Mouse (Mus musculus): ENCODE measurements around the gene Cyp2u1. TPM values are rescaled to one million over a fixed set of nuclear protein-coding genes. Genes with fewer than 3 reads are reported as not detected.
A peak's percentile ranks its signal among the peaks of the same experiment; 100 is the strongest.
"Not testable (repeated sequence)": the region's sequence is repeated elsewhere in the genome, so short reads cannot be mapped to it uniquely, and the experiment has no call there.

The Cyp2u1 gene
- polyA plus RNA-seq, 1 experiment from 2014 or later: 2.3 TPM

DNA sequence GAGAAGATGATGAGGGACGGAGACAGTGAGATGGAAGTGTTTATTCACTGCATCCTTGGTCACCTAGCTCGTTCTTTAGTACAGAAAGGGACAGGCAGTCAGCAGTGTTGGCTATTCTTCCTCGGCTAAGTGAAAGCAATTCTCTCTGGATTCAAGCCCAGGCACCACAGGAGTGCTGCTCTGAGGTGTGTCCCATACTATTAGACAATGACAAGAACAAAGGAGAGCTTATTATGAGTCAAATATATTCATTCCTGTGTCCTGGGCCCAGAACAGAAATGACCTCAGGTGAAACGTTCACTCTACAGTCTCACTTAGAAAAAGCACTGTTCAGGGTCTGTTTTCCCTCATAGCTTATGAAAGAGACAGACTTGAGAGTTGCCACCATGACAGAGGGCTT is 36.3 kb upstream of the Cyp2u1 start:
- WGBS: 76% methylated on average over 4 of the region's 4 CpGs
- Histone ChIP-seq H3K4me1 (ENCODE audit: control insufficient read depth, insufficient read depth, low read length) (peaks cover 14% of the 10 kb centered on the region; the same call in 1 of the 2 replicates), H3K4me2 (replicated peaks; ENCODE audit: low read depth, low read length) (no peak overlapping the region), H3K9ac (replicated peaks; ENCODE audit: low read depth, low read length) (no peak overlapping the region), H3K4me3 (ENCODE audit: low read depth, low read length) (no peak overlapping the region), H3K9me3 (ENCODE audit: control insufficient read depth, low read depth, low read length) (no peaks in the 10 kb centered on the region), H3K27ac (ENCODE audit: low read length) (no peak overlapping the region), H3K36me3 (ENCODE audit: control insufficient read depth, insufficient read depth, low read length) (no peaks in the 10 kb centered on the region), H3K27me3 (ENCODE audit: control insufficient read depth, insufficient read depth, low read length) (no peaks in the 10 kb centered on the region)
- ATAC-seq (ENCODE audit: insufficient number of reproducible peaks, insufficient read depth, low FRiP score, low read depth): no peak

DNA sequence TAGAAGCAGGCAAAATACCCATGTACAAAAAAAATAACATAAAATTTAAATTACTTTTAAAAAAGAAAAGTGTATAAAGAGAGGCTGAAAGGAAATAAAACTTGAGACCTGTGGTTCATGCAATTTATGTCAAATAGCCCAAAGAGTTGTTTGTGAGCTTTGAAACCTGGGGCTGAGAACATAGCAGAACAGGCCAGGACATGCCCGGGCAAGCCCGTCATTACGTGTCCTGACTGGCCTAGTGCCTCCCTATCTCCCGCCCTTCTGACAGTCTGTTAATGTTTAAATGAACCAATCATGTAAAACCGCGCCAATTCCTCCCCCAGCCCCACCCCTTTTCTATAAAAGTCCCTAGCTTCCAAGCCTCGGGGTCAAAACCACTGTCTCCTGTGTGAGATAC is 34.7 kb upstream of the Cyp2u1 start:
- not testable (repeated sequence) for H3K27ac ChIP-seq (ENCODE audit: low read length); H3K36me3 ChIP-seq (ENCODE audit: control insufficient read depth, insufficient read depth, low read length); ATAC-seq (ENCODE audit: insufficient number of reproducible peaks, insufficient read depth, low FRiP score, low read depth); H3K27me3 ChIP-seq (ENCODE audit: control insufficient read depth, insufficient read depth, low read length); H3K4me2 ChIP-seq (replicated peaks; ENCODE audit: low read depth, low read length); H3K9ac ChIP-seq (replicated peaks; ENCODE audit: low read depth, low read length); H3K4me3 ChIP-seq (ENCODE audit: low read depth, low read length); H3K9me3 ChIP-seq (ENCODE audit: control insufficient read depth, low read depth, low read length)
- H3K4me1 ChIP-seq (ENCODE audit: control insufficient read depth, insufficient read depth, low read length): peaks cover 17% of the 10 kb centered on the region; the same call in 1 of the 2 replicates
- 96% methylated on average over 7 of the region's 7 CpGs for WGBS

DNA sequence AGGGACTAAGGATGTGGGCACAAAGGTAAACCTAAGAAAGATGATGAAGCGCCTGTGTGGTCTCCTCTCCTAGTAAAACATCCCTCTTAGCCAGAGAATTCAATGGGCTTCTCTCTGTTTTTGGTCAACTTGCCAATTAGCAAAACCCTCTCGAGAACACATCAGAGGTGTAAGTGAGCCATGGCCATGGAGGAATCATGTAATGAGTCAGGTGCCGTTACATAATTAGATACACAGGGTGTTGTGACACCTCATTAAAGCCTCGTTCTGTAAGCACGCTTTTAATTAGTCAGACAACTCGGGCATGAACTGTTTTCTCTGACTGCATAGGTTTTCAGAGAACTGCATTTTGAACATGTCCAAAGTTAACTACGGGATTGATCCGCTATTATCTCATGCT is 33.6 kb upstream of the Cyp2u1 start:
- H3K36me3 ChIP-seq (ENCODE audit: control insufficient read depth, insufficient read depth, low read length): no peaks in the 10 kb centered on the region
- H3K27me3 ChIP-seq (ENCODE audit: control insufficient read depth, insufficient read depth, low read length): no peaks in the 10 kb centered on the region
- H3K9ac ChIP-seq (replicated peaks; ENCODE audit: low read depth, low read length): no peak overlapping the region
- H3K9me3 ChIP-seq (ENCODE audit: control insufficient read depth, low read depth, low read length): no peaks in the 10 kb centered on the region
- no peak overlapping the region for H3K4me2 ChIP-seq (replicated peaks; ENCODE audit: low read depth, low read length)
- H3K4me3 ChIP-seq (ENCODE audit: low read depth, low read length): no peak overlapping the region
- H3K4me1 ChIP-seq (ENCODE audit: control insufficient read depth, insufficient read depth, low read length): peaks cover 17% of the 10 kb centered on the region; the same call in 1 of the 2 replicates
- no peak for ATAC-seq (ENCODE audit: insufficient number of reproducible peaks, insufficient read depth, low FRiP score, low read depth)
- WGBS: 89% methylated on average over 8 of the region's 8 CpGs
- H3K27ac ChIP-seq (ENCODE audit: low read length): no peak overlapping the region

DNA sequence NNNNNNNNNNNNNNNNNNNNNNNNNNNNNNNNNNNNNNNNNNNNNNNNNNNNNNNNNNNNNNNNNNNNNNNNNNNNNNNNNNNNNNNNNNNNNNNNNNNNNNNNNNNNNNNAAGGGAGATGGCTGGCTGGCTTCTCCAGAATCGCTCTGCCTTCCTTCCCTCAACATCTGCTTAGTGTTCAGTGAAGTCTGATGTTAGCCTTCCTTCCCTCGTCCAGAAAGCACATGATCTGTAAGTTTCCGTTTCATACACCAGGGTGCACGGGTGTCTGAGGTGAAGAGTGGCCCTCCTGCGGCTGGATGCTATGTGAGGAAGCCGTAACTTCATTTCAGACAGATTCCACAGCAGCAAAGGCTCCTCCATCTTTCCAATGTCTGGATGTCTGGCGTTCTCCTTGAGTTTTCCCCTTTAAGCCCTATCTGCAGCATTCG is 32.1 kb upstream of the Cyp2u1 start:
- Histone ChIP-seq H3K27ac (ENCODE audit: low read length) (no peak overlapping the region), H3K36me3 (ENCODE audit: control insufficient read depth, insufficient read depth, low read length) (no peaks in the 10 kb centered on the region), H3K9ac (replicated peaks; ENCODE audit: low read depth, low read length) (no peak overlapping the region), H3K4me1 (ENCODE audit: control insufficient read depth, insufficient read depth, low read length) (peaks cover 7% of the 10 kb centered on the region; the same call in 1 of the 2 replicates), H3K4me2 (replicated peaks; ENCODE audit: low read depth, low read length) (0 out of 2 replicates have a peak overlapping the region, but pooled peaks have one; percentile 1), H3K4me3 (ENCODE audit: low read depth, low read length) (no peak overlapping the region), H3K27me3 (ENCODE audit: control insufficient read depth, insufficient read depth, low read length) (no peaks in the 10 kb centered on the region), H3K9me3 (ENCODE audit: control insufficient read depth, low read depth, low read length) (no peaks in the 10 kb centered on the region)
- ATAC-seq (ENCODE audit: insufficient number of reproducible peaks, insufficient read depth, low FRiP score, low read depth): 0 out of 2 replicates have a peak, but pooled peaks have one; percentile 31
- WGBS: 56% methylated on average over 8 of the region's 8 CpGs

DNA sequence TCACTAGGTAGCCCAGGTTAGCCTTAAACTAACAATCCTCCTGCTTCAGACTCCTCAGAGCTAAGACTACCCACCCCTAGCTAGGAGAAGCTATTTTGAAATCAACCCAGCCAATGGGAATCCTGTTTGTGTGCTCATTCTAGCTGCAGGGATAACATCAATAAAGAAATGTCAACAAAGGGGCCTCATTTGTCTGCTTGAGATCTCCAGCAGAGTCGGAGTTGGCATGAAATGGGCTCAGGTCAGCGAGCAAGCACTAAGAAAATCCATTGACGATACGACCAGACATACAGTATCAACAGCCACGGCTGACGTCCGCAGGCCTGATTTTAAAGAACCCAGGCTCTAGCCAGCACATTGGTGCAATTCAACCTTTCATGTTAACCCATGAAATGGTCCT is 24.2 kb upstream of the Cyp2u1 start:
- Histone ChIP-seq H3K4me1 (ENCODE audit: control insufficient read depth, insufficient read depth, low read length) (no peaks in the 10 kb centered on the region; the same call in 1 of the 2 replicates), H3K4me2 (replicated peaks; ENCODE audit: low read depth, low read length) (no peak overlapping the region), H3K27ac (ENCODE audit: low read length) (no peak overlapping the region), H3K36me3 (ENCODE audit: control insufficient read depth, insufficient read depth, low read length) (no peaks in the 10 kb centered on the region), H3K9ac (replicated peaks; ENCODE audit: low read depth, low read length) (no peak overlapping the region), H3K4me3 (ENCODE audit: low read depth, low read length) (no peak overlapping the region), H3K27me3 (ENCODE audit: control insufficient read depth, insufficient read depth, low read length) (no peaks in the 10 kb centered on the region), H3K9me3 (ENCODE audit: control insufficient read depth, low read depth, low read length) (no peaks in the 10 kb centered on the region)
- WGBS: 44% methylated on average over 7 of the region's 7 CpGs
- no peak for ATAC-seq (ENCODE audit: insufficient number of reproducible peaks, insufficient read depth, low FRiP score, low read depth)

DNA sequence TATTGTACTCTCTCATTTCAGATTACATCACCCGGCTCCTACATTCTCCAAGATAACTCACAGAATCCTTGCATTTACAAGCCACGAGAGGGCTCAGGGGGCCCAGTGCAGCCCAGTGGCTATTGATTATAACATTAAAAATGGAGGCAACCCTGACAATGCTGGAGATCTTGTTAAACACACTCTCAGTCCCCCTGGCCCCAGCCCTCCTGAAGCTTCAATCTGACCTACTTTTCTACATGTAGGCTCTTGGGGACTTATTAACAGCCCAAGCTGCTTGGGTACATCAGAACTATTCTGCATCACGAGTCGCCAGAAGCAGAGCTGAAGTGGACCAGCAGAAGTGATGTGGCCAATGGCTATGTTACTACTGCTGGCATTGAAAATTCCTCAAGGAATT is 23.6 kb upstream of the Cyp2u1 start:
- Histone ChIP-seq H3K4me3 (ENCODE audit: low read depth, low read length) (no peak overlapping the region), H3K4me2 (replicated peaks; ENCODE audit: low read depth, low read length) (no peak overlapping the region), H3K27me3 (ENCODE audit: control insufficient read depth, insufficient read depth, low read length) (no peaks in the 10 kb centered on the region), H3K4me1 (ENCODE audit: control insufficient read depth, insufficient read depth, low read length) (no peaks in the 10 kb centered on the region; the same call in 1 of the 2 replicates), H3K9me3 (ENCODE audit: control insufficient read depth, low read depth, low read length) (no peaks in the 10 kb centered on the region), H3K27ac (ENCODE audit: low read length) (no peak overlapping the region), H3K36me3 (ENCODE audit: control insufficient read depth, insufficient read depth, low read length) (no peaks in the 10 kb centered on the region), H3K9ac (replicated peaks; ENCODE audit: low read depth, low read length) (no peak overlapping the region)
- 87% methylated on average over 4 of the region's 4 CpGs for WGBS
- no peak for ATAC-seq (ENCODE audit: insufficient number of reproducible peaks, insufficient read depth, low FRiP score, low read depth)

DNA sequence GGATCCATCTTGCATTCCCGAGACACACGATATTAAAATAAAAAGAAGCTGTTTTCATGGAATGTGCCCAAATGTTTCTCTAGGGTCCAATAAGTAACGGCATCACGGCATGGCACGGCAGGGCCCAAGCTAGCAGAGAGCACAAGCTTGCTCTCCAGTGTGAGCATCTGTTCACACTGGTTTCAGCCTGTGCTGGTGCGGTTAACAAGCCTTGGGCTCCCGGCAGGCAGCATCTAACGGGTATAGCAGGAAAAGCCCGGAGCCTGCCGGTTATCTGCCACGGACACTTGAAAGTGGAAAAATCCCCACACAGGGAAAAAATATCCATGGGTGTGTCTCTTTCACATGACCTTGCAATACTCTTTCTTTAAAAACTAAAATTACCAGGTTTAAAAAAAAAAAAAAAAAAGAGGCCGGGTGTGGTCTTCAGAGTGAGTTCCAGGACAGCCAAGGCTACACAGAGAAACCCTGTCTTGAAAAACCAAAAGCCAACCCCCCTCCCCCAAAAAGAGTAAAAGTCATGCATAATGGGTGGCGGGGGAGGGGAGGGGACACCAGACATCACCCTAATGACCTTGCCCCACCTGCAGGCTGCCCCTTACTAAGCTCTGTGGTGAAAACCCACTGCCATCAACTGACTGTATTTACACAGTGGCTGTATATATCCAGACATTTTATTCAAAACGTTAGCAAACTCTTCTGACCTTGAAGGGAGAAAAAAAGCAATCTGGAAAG is 19.2 kb upstream of the Cyp2u1 start:
- WGBS: 70% methylated on average over 14 of the region's 14 CpGs
- no peak for ATAC-seq (ENCODE audit: insufficient number of reproducible peaks, insufficient read depth, low FRiP score, low read depth)
- Histone ChIP-seq H3K27me3 (ENCODE audit: control insufficient read depth, insufficient read depth, low read length) (no peaks in the 10 kb centered on the region), H3K4me3 (ENCODE audit: low read depth, low read length) (no peak overlapping the region), H3K4me1 (ENCODE audit: control insufficient read depth, insufficient read depth, low read length) (no peaks in the 10 kb centered on the region; the same call in 1 of the 2 replicates), H3K27ac (ENCODE audit: low read length) (no peak overlapping the region), H3K4me2 (replicated peaks; ENCODE audit: low read depth, low read length) (no peak overlapping the region), H3K9ac (replicated peaks; ENCODE audit: low read depth, low read length) (no peak overlapping the region), H3K36me3 (ENCODE audit: control insufficient read depth, insufficient read depth, low read length) (no peaks in the 10 kb centered on the region), H3K9me3 (ENCODE audit: control insufficient read depth, low read depth, low read length) (no peaks in the 10 kb centered on the region)

DNA sequence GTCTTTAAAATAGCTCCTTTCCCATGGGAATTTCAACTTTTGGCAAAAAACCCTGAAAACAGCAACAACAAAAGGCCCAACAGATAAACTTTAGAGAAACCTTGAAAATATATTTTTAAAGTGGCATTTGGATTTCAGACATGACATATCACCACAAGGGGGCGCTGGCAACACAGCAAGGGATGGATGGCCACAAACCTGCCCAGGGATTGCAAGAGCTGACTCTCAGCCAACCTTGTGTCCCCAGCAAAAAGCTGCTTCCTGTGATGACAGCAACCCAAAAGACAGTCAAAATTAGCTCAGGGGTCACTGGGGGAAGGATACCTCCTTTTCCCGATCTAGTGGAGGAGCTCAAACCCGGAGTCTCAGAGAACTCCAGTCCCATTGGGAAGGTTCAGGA is 17.2 kb upstream of the Cyp2u1 start:
- Histone ChIP-seq H3K4me3 (ENCODE audit: low read depth, low read length) (no peak overlapping the region), H3K4me2 (replicated peaks; ENCODE audit: low read depth, low read length) (no peak overlapping the region), H3K36me3 (ENCODE audit: control insufficient read depth, insufficient read depth, low read length) (no peaks in the 10 kb centered on the region), H3K27me3 (ENCODE audit: control insufficient read depth, insufficient read depth, low read length) (no peaks in the 10 kb centered on the region), H3K4me1 (ENCODE audit: control insufficient read depth, insufficient read depth, low read length) (no peaks in the 10 kb centered on the region; the same call in 1 of the 2 replicates), H3K27ac (ENCODE audit: low read length) (no peak overlapping the region), H3K9ac (replicated peaks; ENCODE audit: low read depth, low read length) (no peak overlapping the region), H3K9me3 (ENCODE audit: control insufficient read depth, low read depth, low read length) (no peaks in the 10 kb centered on the region)
- no peak for ATAC-seq (ENCODE audit: insufficient number of reproducible peaks, insufficient read depth, low FRiP score, low read depth)
- 13% methylated on average over 3 of the region's 3 CpGs for WGBS

DNA sequence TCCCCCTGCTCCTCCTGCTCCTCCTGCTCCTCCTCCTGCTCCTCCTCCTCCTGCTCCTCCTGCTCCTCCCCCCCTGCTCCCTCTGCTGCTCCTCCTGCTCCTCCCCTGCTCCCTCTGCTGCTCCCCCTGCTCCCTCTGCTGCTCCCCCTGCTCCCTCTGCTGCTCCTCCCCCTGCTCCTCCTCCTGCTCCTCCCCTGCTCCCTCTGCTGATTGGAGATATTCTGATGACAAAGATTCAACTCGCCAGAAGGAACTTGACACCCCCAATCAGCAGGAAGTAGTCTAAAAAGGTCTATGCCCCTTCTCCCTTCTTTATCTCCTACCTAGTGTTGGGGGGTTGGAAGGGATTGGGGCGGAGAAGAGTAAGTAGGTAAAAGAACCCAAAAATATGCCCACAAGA is 15.2 kb upstream of the Cyp2u1 start:
- H3K4me1 ChIP-seq (ENCODE audit: control insufficient read depth, insufficient read depth, low read length): no peaks in the 10 kb centered on the region; the same call in 1 of the 2 replicates
- no peaks in the 10 kb centered on the region for H3K9me3 ChIP-seq (ENCODE audit: control insufficient read depth, low read depth, low read length)
- H3K27ac ChIP-seq (ENCODE audit: low read length): no peak overlapping the region
- H3K4me3 ChIP-seq (ENCODE audit: low read depth, low read length): no peak overlapping the region
- no peak overlapping the region for H3K4me2 ChIP-seq (replicated peaks; ENCODE audit: low read depth, low read length)
- no peak overlapping the region for H3K9ac ChIP-seq (replicated peaks; ENCODE audit: low read depth, low read length)
- no peaks in the 10 kb centered on the region for H3K36me3 ChIP-seq (ENCODE audit: control insufficient read depth, insufficient read depth, low read length)
- 54% methylated on average over 2 of the region's 2 CpGs for WGBS
- no peak for ATAC-seq (ENCODE audit: insufficient number of reproducible peaks, insufficient read depth, low FRiP score, low read depth)
- H3K27me3 ChIP-seq (ENCODE audit: control insufficient read depth, insufficient read depth, low read length): no peaks in the 10 kb centered on the region
